Mouse (Mus musculus): ENCODE results near the gene Enc1.

Gene Enc1

DNA sequence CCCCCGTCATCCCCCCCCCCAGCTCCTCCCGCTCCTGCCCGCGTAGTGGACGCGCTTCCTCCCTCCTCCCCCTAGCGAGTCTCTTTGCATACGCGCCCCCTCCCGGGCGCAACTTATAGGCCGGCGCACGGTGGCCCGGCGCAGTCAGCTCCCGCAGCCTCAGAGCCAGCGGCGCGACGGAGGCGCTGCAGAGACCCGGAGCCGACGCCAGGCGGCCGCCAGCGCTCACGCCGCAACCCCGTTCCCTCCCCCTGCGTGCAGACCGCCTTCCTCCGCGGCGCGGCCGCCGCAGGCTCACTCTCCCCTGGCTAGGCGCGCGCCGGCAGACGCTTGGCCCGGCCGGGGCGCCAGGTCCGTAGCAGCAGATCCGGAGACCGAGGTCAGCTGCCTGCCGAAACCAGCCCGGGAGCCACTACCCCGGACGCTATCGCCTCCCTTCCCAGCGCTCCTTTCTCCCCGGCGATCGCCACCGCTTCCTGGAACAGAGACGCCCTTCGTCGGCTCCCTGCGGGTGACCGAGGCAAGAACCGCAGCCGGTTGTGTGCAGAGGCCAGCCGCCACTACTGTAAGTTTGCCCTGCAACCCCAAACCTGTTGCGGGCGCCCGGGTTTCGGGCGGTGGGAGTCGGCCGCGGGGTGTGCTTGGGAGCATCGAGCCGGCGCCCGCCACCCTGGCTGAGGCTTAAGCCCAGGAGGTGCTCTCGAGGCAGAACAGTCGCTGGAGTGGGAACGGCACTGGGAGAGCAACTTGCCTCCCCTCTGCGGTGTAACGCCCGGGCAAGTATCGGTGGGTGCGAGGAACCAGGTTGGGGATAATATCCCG lies at the start of gene Enc1:
TSS of gene Enc1 (plus strand) at position 141 of the 822 bp plus-strand sequence.
- DNase-seq (ENCODE audit: low spot score): peak; percentile 79

DNA sequence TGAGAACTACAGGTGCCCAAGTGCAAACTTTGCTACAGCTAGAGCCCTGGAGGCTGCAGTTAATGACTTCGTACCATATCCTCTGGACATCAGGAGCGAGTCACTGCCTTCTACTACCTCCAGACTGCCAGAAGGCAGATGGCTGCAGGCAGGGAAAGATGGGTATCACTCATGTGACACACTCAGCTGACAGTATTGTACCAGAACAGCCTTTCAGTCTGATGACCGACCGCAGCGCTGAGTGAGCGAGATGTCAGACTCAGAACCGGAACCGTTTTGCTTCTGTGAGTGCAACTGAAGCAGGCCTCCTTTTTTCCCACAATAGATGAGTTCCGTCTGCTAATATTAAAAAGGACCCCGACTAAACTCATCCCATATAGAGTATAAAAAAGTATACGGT lies 48.3 kb upstream of the Enc1 start:
- DNase-seq (ENCODE audit: low spot score): no peak

DNA sequence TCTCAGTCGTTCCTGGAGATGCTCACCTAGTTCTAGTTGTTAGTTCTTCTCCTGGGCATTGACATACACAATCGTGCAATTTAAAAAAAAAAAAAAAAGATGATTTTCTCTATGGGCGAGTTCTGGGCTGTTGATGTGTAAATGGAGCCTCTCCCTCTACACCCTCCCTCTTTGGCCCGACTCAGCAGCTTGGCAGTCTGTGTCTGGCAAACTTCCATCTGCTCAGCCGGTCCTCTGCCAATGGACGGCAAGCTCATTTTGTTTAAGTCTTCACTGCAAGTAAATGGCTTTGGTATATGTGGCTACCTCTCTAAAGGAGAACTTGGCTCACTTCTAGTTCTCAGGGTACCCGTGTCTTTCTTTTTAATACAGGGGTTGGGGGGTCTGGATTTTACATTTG lies 47.5 kb upstream of the Enc1 start:
- no peak for DNase-seq (ENCODE audit: low spot score)

DNA sequence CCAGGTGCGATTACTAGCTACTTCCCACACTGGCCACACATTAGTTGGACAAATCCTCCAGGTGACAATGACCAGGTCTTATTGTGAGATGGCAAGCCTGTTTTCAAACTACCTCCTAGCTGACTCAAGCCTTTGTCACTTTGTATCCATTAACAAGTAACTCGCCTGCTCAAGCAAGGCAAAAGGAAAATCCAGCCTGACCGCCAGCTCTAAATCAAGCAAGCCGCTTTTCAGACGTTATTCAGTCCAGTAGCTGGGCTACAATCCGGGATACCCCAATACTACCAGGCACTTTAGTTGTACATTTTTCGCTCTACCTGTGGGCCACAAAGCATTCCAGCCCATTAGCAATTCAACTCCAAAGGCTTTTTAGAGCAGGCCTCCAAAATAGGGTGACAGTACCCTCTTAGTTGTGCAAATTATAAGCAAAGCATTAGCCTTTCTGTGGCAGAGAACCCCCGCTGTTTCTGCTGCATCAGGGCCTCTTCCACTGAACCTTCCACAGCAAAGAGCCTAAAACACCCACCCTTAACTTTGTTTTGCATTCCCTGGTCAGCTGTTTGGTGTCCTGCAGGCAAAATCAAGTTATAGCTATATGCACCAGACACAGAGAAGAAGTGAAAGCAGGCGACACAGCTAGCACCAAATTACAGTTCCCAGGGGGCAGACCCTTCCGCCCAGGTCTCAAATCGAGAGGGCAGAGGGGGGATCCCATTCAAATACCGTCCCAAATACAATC lies 44.5 kb upstream of the Enc1 start:
- no peak for DNase-seq (ENCODE audit: low spot score)

DNA sequence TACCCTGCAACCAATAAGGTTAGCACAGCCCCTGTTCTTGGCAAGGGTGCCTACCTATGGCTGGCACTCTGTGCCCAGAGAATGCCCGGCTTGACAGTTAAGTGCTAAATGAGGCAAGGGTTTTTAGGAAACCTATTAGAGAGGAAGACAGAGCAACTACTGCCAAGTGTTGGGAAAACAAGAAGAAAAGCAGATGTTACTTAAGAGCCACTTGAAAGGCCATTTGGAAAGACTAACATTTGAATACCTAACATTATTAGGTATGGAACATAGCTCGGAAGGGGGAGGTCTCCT lies 44.0 kb upstream of the Enc1 start:
- no peak for DNase-seq (ENCODE audit: low spot score)

DNA sequence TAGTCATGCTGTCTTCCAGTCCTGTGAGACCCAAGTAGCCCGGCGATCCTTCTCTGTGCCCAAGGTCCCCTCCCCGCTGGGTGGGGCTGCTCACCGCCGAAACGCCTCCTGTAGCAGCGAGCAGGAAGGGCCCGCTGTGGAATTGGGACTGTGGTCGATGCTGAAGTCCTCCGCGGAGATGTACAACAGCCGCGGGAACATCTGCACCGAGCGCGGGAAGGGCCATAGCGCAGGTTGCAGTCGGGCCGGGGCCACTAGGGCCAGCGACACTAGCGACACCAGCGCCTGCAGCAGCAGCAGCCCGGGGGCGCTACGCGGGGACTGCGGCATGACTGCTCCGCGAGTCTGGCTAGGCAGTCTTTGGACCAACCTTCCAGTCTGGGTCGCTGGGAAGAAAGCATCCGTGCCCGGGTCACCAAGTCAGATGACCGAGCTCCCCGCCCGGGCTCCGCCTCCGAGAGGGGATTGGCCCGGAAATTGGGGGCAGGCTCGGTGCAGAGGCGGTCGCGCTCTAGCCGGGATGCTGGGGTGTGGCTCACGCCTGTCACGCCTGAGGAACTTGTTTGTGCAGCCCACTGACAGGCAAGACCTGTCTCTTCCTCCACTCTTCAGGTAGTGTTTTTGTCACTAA lies 42.9 kb upstream of the Enc1 start, which contains the start of gene Hexb:
TSS of gene Hexb (minus strand) at position 426 of the 631 bp plus-strand sequence.
- no peak for DNase-seq (ENCODE audit: low spot score)

DNA sequence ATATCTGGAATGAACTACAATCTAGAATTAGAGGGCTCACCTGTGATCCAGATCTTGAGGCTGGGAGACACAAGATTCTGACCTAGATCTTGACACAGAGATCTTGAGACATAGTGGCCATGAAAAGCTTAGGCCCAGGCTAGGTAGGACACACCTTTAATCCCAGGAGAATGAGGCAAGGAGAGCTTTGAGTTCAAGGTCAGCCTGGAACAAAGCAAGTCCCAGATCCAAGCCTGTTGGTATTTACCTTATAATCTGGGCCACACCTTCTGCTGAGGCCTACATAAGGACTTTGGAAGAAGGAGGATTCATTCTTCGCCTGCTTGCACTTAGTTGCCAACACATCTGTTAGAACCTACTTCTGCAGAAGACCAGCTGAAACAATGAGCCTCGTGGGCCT lies 41.8 kb upstream of the Enc1 start:
- DNase-seq (ENCODE audit: low spot score): no peak

DNA sequence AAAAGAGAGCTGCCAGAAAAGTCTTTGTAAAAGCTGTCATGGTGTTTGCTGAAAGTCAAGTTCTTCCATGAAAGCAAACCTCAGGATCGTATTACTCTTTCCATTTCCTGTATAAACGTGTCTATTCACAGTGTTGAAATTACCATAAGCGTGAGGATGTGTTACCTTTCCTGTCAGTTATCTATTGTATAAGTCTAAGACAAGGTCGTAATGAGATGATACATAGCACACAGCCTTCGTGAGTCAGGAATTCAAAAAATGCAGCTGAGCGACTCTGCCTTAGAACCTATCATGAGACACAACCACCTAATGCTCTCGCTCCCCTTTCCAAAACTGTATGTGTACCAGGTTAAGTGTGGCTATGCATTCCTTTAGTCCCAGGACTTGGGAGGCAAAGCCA lies 39.8 kb upstream of the Enc1 start:
- DNase-seq (ENCODE audit: low spot score): no peak

DNA sequence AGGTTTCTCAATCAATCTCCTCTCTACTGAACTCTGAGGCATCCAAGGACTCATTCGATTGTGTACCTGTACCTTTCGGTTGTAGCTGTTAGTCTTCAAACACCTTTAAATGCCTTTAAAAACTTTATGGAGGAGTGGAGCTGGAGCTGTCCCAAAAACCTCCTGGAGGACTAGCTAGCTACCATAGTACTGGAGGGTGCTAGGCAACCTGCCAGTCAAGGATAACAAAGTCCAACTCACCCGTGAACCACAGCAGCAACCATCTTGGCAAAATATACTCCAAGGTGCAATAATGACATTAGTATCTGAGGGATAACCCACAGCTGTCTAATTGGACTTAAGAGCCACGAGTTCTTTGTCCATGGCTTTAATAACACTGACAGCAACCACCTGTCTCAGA lies 39.0 kb upstream of the Enc1 start:
- DNase-seq (ENCODE audit: low spot score): no peak

DNA sequence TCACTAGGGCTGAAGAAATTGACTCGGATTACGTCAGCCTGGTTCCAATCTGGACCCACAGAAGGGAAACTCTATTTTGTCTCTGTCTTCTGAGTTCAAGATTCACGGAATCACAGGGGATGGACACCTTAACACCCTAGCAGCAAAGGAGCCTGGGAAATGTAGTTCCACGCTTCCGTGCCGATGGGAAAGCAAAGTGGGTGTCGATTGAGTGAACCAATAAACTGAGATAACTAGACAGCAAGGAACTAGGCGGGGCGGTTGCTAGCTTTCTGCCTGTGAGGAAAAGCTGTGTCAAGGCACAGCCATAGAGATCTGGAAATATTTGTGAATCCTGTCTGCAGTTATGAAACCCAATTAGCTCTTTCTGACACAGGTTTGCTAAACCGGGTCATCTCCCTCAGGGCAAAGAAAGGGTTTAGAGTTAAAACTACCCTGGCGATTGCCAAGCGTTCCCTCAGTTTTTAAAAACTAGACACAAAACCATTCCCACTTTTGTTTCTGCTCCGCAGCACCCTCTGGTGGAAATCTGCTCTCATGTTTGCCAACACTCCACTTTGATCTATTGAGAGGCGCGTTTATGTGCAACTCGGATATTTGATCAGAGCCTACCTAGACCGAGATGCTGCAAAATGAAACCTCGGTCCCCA lies 35.7 kb upstream of the Enc1 start:
- DNase-seq (ENCODE audit: low spot score): peak; percentile 81

DNA sequence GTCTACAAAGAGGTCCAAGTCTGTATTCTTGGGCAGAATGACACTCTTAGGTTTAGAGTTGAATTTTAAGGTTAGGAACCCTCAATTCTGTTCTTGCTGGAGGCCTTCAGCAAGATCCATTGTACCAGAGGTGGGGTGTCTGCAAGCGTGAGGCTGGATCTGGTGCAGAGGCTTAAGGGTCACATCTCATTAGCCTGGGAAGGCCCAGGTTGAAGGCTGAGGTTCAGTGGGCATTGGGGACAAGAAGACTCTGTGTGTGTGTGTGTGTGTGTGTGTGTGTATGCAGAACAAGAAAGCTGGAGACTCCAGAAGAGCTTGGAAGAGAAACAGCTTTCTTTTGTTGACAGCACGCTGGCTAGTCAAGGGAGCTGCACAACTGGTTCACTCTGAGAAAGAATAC lies 34.9 kb upstream of the Enc1 start:
- DNase-seq (ENCODE audit: low spot score): no peak

DNA sequence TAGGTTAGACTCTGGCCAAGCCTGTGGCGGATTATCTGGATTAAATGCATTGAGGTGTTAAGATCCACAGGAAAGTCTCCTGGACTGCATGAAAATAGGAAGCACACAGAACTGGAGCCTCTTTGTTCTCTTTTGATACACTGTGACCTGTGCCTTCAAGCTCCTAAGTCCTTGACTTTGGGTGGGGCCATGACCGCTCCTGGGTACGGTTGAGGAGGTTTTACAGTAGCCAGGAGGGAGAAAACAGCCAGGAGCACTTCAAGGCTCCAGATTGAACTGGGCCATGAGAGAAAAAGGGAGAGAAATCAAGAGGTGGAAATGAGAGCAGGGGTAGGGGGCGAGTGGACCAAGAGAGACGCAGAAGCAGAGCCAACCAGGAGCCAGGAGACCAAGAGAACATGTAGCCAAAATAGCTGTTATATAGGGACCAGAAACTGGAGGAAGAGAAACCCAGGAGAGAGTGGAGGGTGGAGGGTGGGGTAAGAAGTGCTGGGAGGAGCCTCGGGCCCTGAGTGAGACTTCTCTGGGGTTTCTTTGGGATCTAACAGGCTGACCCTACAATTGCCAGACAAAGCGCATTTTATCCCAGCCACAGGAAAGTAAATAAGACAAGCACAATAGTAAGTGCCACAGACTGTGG lies 33.3 kb upstream of the Enc1 start:
- no peak for DNase-seq (ENCODE audit: low spot score)

DNA sequence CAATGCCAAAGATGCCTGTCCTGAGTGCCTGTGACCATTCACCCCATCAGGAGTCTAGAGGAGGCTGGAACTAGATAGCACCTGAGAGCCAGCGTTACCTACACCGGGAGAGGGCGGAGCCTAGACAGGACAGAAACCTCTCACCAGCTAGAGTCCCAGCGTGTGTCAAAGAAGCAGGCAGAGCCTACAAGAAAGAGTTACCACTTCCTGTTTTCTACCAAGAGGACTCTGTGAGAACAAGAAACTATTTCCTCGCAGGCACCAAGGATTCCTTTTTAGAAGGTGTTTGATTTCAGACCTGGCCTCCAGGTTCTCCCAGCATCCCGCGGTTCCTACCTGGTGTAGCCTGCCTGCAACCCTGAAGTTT lies 32.8 kb upstream of the Enc1 start:
- DNase-seq (ENCODE audit: low spot score): no peak

DNA sequence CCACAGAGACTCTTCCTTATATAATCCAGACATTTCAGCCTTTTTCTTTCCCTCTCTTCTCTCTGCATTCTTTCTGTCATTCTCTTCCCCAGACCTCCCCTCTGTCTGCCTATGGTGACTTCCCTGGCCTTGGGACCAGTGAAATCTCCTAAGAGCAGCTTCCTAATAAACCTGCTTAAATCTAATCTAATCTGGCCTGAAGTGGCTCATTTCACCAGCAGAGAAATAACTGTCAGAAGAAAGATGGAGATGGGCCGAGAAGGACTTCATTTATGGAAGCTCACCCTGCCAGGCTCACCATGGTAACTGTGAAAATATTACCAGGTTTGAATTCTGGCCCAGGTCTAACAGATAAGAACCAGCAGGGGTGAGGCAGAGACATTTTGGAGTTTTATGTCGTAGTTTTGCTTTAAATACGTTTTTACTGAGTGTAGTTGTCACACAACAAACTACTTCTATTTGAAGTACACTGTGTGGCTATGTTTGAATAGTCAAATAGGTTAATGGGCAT lies 32.4 kb upstream of the Enc1 start:
- no peak for DNase-seq (ENCODE audit: low spot score)

DNA sequence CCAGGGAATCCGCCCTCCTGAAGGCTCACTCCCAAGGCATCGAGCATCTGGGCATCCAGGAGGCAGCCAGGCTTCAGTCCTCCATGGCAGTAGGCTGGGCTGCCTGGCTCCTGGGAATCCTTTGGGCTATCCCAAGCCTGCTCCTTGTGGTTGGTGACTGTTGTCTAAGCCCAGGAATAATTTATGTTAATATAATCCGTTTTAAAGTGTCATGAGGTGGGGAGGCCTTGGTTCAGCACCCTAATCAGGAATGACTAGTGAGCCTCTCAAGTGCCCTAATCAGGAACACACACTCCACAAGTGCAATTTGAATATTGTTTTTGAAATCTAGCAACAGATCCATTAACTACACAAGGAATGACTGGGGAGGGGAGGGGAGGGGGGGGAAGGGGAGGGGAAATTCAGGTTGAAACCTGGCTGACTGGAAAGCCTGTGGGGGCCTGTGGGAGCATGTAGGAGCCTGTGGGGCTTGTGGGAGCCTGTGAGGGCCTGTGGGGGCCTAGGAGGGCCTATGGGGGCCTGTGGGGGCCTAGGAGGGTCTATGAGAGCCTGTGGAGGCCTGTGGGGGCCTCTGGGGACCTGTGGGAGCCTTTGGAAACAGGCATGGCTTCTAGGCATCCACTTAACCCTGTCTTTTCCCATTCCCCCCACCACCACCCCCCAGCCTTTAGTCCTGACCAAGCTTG lies 26.2 kb upstream of the Enc1 start:
- no peak for DNase-seq (ENCODE audit: low spot score)

DNA sequence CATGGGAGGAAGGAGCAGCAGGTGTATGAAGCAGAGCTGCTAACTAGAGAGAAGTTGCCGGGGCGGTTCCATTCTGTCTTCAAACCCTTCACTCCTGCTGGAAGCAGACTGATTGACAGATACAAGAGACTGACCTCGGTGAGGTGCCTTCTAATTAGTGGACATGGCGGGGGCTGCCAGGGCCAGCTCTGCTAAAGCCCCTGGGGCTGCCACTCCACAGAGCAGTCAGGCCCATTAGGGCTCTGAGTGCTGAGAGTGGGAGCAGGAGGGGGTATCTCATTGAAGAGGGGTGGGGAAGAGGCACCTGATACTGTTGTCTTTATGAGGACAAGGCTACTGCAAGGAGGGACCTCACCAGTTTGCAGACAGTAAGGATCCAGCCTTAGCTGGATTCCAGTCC lies 25.3 kb upstream of the Enc1 start:
- no peak for DNase-seq (ENCODE audit: low spot score)

DNA sequence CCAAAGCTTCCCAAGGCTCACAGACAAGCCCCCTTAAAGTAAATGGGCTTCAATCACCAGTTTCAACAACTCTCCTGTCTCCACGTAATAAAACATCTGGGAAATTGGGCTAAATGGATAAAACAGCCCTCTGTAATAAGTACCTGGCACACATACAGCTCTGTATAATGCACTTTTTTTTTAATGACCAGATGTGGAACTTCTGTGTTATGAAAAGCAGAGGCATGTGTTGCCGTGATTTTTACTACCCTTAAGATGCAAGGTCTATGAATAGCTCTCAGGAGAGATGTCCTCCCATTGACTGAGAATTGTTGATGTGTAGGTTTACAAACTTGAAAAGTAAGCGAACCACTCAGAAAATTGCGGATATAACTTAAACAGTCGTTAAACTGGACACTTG lies 24.7 kb upstream of the Enc1 start:
- DNase-seq (ENCODE audit: low spot score): no peak

DNA sequence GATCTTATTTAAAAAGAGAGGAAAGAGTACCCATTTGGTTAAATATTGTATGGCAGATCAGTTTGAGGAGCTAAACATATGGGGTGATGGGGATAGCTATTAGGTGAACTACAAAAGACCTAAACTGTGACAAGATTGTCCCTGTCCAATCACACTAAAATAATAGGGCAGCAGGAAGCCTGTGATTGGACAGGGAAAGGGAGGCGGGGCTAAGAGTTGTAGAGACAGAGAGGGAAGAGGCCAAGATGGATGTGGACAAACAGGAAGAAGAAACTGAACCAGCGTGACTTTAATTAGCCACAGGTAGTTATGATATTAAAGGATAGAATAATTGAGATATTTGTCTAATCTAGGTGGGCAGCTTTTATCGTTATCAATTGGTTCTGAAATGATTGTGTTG lies 20.9 kb upstream of the Enc1 start:
- DNase-seq (ENCODE audit: low spot score): no peak

DNA sequence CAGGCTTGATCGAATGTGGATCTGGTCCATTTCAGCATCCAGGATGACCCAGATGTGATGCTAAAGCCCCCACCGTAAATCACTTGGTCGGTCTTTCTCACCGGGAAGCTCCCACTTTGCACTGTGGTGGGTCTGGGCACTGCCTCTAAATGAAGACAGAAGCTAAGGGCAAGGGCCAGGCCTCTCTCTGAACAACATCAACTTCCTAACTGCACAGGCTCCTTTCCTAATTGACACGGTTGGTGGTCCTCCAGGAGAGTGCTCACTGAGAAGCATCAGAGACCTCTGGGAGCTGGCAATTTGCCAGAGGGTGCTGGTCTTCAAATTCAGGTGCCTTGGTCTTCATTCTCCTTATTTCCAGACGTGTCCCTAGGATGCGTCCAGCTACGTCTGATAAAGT lies 17.0 kb upstream of the Enc1 start:
- no peak for DNase-seq (ENCODE audit: low spot score)

DNA sequence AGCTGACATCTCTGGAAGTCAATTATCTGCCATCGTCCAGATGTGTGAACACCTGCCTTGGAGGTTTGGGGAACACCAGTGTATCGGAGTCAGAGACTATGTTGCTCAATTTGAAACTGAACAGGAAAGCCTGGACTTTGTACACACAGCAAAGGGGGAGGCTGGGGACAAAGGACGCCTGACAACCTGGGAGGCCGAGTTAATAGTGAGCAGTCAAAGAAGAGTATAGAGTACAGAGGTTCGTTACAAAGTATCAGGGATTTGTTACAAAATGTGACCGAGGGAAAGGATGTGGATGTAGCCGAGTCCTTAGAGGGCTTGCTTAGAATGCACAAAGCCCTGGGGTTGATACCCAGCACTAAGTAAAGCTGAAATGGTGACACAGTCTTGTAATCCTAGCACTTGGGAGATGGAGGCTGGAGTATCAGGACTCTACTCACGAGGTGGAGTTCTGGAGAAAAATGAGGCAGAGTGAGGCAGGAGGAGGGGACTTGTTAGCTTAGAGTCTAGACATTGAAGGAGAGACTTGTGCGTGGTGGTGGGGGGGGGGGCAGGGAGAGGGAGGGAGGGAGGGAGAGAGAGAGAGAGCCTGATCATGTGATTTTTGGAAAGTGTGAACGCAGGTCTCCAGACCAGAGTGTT lies 16.4 kb upstream of the Enc1 start:
- no peak for DNase-seq (ENCODE audit: low spot score)

DNA sequence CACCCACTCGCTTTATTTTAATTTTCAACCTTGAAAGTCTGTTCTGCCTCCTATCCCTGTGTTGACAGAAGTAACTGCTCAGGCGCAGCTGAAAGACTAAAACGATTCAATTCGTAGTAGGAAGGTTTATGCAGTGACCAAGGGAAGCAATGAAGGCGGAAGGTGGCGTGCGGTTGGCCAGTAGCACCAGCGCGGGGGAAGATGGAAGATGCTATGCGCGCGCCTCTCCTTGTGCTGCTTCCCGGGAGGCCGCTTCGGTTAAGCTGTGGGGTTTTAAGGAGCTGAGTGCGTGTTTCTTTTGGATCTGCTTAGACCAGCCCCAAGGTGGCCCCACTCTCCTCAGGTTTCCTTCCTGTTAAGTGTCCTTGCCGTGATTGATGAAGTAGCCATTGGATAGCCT lies 15.8 kb upstream of the Enc1 start:
- DNase-seq (ENCODE audit: low spot score): no peak
